Mouse (Mus musculus) G1E-ER4 (cell line): ENCODE data around the gene Lmod2. TPM values are rescaled to one million over a fixed set of nuclear protein-coding genes. Genes with fewer than 3 reads are reported as not detected.

ENCODE experiments used
- GATA1 ChIP-seq: IDR thresholded peaks from one replicate; pipeline ENCODE4 v1.8.0; 2012; ENCODE audit warnings: low read length, inconsistent platforms
- polyA plus RNA-seq: library from polyadenylated mRNA; stranded (reverse); fragments of >175 nt; gene quantifications from 2 replicates; pipeline ENCODE4 v1.2.3, GENCODE M21; 2012

Gene Lmod2
- polyA plus RNA-seq, 1 experiment, result not detected

DNA sequence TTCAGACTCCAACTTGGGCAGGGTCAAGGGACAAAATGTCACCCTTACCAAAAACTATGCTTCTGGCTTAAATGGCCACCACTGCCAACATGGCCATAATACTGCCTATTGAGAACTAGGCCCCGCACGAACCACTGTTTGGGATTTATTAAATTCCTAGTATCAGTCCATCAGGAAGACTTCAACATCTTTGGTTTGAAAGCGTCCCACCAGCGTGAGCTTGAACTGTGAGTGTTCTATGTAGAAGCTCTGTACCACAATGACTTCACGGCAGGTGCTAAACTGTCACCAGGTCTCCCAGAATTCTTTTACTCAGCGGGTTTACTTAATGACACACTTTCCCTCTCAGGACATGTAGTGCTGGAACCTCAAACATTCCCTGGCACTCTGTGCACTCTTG lies 15.8 kb downstream of the Lmod2 start:
- TF ChIP-seq GATA1, result no peak

GRCm38 (mm10) chr6:24613918-24614317 lies 16.4 kb downstream of the Lmod2 start:
- no peak for TF ChIP-seq GATA1

DNA sequence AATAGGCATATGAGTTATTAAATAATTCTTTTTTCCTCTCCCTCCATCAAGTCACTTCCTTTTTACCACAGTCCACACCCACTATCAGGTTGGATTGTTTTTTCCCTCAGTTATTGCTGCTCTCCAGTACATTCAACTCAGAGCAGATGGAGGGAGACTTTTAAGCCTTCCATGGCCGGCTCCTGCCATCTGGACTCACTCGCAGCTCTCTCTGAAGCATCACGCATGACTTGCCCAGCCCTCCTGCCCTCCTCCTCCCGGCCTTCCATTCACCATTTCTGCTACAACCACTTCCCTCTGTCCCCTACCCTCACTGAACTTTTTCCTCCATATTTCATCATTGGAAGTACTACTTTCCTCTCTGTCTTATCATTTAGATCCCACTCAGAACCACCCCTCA lies 19.2 kb downstream of the Lmod2 start:
- TF ChIP-seq GATA1, result no peak

- no peak for TF ChIP-seq GATA1
Observed at GRCm38 (mm10) chr6:24619285-24620045, 21.9 kb downstream of the Lmod2 start.

DNA sequence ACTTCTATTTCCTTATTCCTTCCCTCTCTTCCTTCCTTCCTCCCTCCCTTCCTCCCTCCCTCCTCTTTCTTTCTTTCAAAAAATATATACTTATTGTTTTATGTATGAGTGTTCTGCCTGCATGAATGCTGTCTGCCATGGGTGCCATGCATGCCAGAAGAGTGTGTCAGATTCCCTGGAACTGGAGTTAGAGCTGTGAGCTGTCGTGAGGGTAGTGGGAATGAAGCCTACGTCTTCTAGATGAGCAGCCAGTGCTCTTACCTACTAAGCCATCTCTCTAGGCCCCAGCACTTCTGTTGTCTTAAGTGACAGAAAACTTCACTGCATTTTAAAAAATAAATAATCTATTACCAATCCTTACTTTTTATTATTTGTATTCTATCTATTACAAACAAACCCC lies 23.4 kb downstream of the Lmod2 start:
- TF ChIP-seq GATA1, result no peak

DNA sequence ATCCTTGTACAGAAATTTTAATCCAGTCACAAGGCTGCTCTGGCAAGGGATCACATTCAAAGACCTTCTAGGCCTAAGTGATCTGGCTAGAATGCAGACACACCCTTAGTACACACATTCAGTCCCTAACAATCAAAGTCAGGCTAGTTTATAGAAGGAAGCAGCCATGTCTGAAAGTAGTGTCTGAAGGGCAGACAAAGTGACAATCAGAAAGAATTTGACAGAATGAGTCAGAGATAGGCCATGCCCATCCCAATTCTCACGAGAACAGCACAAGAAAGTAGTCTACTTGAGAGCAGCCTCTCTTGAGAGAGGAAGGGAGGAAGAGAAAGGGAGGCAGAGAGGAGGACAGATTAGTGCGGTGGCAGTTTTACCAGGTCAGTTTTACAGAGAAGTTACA lies 24.5 kb downstream of the Lmod2 start:
- TF ChIP-seq GATA1, result no peak

DNA sequence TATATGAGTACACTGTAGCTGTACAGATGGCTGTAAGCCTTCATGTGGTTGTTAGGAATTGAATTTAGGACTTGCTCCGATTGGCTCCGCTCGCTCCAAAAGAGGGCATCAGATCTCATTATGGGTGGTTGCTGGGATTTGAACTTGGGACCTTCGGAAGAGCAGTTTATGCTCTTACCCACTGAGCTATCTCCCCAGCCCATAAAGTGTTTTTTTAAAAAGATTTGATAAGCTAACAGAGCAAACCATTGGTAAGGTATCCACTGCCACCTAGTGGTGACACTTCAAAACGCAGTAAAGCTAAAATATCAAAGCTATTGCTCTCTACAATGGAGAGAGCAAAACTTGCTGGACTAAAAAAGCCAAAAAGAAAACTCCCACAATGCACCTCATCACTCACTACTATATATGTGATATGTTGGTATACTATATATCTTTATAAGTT lies 30.0 kb downstream of the Lmod2 start:
- TF ChIP-seq GATA1, result no peak

- TF ChIP-seq GATA1, result no peak
Observed at GRCm38 (mm10) chr6:24628499-24628898, 30.9 kb downstream of the Lmod2 start.

GRCm38 (mm10) chr6:24632061-24632460 lies 34.5 kb downstream of the Lmod2 start:
- no peak for TF ChIP-seq GATA1

- no peak for TF ChIP-seq GATA1
Observed at GRCm38 (mm10) chr6:24634065-24634464, 36.5 kb downstream of the Lmod2 start.

GRCm38 (mm10) chr6:24635814-24636213 lies 38.3 kb downstream of the Lmod2 start:
- TF ChIP-seq GATA1, result no peak

DNA sequence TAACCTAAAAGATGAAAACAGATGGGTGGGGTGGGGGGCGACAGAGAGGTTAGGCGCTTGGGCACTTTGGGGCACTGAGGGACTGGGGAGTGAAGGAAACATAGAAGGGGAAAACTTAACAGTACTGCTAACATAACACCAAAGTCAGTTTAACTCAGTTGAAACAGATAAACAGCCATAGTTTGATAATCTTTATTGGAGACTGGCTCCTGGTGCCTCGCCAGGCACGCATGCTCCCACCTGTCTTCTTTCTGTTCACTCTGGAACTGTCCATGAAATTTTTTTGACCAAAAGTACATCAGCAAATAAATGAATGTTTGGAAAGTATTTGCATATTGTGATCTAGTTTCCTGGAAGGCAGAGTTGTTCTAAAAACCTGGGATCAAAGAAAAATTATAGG lies 43.7 kb downstream of the Lmod2 start:
- no peak for TF ChIP-seq GATA1

DNA sequence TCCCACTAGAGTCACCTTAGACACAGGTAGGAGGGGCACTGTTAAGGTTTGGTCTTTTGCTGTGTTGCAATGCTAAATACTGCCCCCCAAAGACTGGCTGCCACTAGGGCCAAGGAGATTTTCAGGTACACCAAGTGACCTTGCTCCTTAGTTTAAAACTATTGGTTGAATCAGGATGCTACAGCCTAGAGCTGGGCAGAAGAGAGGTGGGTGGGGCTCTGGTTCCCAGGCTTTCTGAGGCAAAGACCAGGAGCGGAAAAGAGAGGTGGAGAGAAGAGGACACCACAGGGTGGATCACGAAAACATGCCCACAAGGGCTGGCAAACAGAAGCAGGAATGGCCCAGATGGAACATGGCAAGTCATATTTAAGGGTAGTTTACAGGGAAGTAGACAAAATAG lies 44.6 kb downstream of the Lmod2 start:
- TF ChIP-seq GATA1, result no peak

GRCm38 (mm10) chr6:24642960-24643359 lies 45.4 kb downstream of the Lmod2 start:
- no peak for TF ChIP-seq GATA1

GRCm38 (mm10) chr6:24645346-24646053 lies 47.9 kb downstream of the Lmod2 start:
- TF ChIP-seq GATA1, result no peak

GRCm38 (mm10) chr6:24647103-24647691 lies 49.6 kb downstream of the Lmod2 start:
- TF ChIP-seq GATA1, result no peak
